Mouse (Mus musculus): ENCODE measurements around the gene Arhgap11a. TPM values are rescaled to one million over a fixed set of nuclear protein-coding genes. Genes with fewer than 3 reads are reported as not detected.

The Arhgap11a gene
- 48.6 and 49.1 TPM in 2 replicates for total RNA-seq (2015)
- 44.1 and 56.3 TPM in 2 replicates for total RNA-seq (2017)

DNA sequence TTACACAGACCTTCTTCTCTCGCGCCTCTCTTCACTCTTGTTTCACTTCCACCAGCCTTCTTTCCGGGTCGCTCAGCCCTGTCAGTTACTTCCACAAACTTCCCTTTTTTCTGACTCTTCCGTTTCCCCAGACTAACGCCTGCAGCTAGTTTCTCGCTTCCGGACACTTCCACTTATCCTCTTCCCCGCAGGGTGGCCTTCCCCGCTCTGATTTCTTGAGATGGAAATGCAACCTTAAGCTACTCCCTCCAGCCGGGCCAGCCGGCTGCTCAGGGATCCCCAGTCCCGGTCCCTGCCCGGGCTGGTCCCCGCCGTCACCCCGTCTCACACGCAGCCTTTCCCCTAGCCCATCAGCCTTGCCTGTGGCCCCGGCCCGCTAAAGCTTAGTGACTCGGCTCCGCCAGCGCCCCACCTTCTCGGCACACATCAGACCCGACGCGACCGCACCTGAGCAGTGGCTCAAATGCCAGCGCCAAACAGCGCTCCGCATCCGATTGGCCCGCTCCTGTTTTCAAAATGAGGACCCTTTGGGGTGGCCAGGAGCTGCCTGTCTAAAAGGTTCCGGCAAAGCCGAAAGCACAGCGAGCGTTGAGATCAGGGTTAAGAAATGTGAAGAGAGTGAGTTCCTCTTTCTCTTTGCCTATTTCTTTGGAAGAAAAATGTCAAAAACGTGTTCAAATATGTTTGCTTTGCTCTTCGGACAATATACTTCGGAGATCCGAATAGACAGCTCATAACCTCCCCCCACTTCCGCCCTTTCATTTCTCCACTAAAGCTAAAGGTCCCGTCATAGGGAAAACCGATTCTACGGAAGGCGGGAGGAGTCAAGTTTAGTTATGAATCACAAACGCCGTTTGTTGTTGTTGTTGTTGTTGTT is at the start of gene Arhgap11a:
TSS of gene Arhgap11a (minus strand) at position 417 of the 877 bp plus-strand sequence.
- ATAC-seq (ENCODE audit: poor library complexity, severe bottlenecking): peak; percentile 85

GRCm38 (mm10) chr2:113893385-113894122 is 45.1 kb upstream of the Arhgap11a start:
- no peak for ATAC-seq (ENCODE audit: poor library complexity, severe bottlenecking)

DNA sequence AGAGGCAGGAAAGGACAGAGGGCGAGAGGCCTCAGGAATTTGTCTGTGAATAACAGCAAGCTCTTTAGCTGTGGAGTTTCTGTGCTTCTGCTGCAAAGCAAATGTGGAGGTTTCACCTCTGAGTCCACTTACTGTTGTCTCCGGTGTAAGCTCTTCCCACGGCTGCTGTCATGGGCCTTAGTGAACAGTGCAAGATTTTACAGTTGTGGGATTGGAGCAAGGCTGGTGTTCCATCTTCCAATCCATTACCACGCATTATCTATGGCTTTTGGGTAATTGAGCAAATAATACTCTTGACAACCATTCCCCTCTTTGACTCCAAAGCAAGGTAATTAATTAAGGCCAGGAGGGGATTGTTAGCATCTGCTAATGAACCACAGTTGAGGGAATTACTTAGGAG is 38.7 kb upstream of the Arhgap11a start:
- no peak for ATAC-seq (ENCODE audit: poor library complexity, severe bottlenecking)

GRCm38 (mm10) chr2:113886061-113886460 is 37.6 kb upstream of the Arhgap11a start:
- no peak for ATAC-seq (ENCODE audit: poor library complexity, severe bottlenecking)

GRCm38 (mm10) chr2:113870115-113870514 is 21.7 kb upstream of the Arhgap11a start:
- ATAC-seq (ENCODE audit: poor library complexity, severe bottlenecking): no peak

DNA sequence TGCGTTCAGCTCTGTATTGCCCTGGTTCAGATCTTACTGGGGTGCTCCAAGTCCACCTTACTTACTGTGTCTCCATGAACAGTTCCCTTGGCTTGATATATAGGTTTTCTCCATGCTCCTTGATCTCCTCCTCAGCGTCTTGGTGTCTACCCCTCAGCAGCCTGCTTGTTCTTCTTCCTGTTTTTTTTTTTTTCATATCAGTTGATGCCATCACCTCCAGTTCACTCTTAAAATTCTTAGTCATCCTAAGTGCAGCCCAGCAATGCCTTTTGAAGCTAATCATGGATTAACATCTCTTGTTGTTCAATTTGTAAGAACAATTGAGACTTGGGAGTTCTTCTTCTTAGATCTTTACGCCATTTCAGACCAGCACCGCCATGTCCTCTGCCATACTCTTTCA is 19.9 kb upstream of the Arhgap11a start:
- no peak for ATAC-seq (ENCODE audit: poor library complexity, severe bottlenecking)

DNA sequence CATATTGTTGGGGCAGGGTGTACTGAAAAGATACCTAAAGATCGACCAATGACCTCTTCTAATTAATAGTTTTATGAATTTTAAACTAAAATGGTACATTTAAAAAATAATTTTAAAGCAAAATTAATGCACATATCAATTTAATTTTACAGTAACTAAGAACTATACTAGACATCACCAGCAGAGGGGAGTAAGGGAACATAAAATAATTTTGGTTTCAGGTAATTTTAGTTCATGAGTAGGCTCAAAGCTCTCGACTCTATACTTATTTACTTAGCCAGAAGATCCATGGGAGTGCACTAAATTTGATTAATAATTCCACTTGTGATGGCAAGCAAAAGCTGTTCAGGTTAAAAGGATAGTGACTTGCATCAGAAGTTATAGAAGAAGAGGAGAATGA is 17.7 kb upstream of the Arhgap11a start:
- no peak for ATAC-seq (ENCODE audit: poor library complexity, severe bottlenecking)

DNA sequence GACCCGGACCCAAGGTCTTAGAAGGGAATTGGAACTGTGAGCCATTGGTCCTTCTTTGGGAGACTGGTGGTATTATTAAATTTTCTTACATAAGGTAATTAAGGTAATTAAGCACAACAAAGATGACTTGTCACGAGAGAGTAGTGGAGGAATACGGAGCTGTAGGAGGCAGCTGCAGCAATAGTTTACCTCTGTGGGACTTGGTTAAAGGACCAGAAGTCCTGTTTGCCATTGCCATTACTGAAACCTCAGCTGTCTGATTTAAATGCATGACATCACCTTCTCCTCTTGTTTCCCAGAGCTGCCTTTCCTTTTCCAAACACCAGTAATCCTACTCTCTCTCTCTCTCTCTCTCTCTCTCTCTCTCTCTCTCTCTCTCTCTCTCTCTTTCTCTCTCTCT is 680 bp upstream of the Arhgap11a start:
- no peak for ATAC-seq (ENCODE audit: poor library complexity, severe bottlenecking)

GRCm38 (mm10) chr2:113847678-113848244 is 700 bp downstream of the Arhgap11a start:
- ATAC-seq (ENCODE audit: poor library complexity, severe bottlenecking): peak; percentile 28

DNA sequence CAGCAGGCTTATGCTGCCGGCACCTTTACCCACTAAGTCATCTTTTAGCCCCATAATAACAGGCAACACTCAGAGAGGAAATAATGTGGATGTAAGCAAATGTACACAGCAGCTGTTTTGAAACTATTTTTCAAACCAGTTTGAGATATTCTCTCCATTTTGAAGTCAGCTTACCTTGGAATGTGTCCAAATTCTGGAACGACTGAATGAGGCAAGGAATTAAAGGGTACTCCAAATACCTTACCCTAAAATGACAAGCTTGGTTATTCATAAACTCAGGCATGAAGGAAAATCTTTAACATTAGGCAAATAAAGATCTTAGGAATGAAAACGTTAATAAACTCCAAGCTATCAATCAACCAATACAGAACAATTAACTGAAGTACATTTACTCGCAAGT is 3.4 kb downstream of the Arhgap11a start:
- ATAC-seq (ENCODE audit: poor library complexity, severe bottlenecking): no peak

GRCm38 (mm10) chr2:113841656-113842437 is 6.6 kb downstream of the Arhgap11a start:
- ATAC-seq (ENCODE audit: poor library complexity, severe bottlenecking): no peak

- no peak for ATAC-seq (ENCODE audit: poor library complexity, severe bottlenecking)
Measured at GRCm38 (mm10) chr2:113839488-113839887, 9.0 kb downstream of the Arhgap11a start.

DNA sequence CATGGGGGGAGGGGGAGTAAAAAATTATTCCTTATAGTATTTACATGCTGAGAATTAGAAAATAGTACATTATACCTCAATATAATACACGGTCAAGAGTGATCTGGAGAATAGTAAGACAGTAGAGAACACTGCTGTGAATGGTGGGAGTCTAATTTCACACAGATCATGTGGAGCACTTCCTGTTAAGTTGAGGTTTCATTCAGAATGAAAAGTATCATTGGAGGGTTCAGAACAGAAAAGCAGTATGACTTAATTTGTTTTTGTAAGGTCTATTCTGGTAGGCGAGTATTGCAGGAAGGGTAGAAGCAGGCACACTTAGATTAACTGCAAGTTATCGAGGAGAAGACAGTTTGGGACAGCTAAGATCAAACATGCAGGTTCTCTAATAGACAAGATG is 13.2 kb downstream of the Arhgap11a start:
- ATAC-seq (ENCODE audit: poor library complexity, severe bottlenecking): no peak

GRCm38 (mm10) chr2:113828943-113829882 is 19.2 kb downstream of the Arhgap11a start, which contains the start of gene Scg5:
Scg5 (minus strand) TSS chr2:113829121.
- ATAC-seq (ENCODE audit: poor library complexity, severe bottlenecking): peak; percentile 30; the same call in 1 of the 2 replicates

- no peak for ATAC-seq (ENCODE audit: poor library complexity, severe bottlenecking)
Measured at GRCm38 (mm10) chr2:113828086-113828942, 20.1 kb downstream of the Arhgap11a start.

GRCm38 (mm10) chr2:113823909-113824308 is 24.6 kb downstream of the Arhgap11a start:
- ATAC-seq (ENCODE audit: poor library complexity, severe bottlenecking): peak; percentile 71

GRCm38 (mm10) chr2:113822367-113822766 is 26.1 kb downstream of the Arhgap11a start:
- ATAC-seq (ENCODE audit: poor library complexity, severe bottlenecking): no peak

GRCm38 (mm10) chr2:113821176-113821734 is 27.2 kb downstream of the Arhgap11a start:
- ATAC-seq (ENCODE audit: poor library complexity, severe bottlenecking): no peak

Data from megakaryocyte, adult 5-6 weeks (primary cell).